Mouse (Mus musculus) ovary, adult 18-20 months (tissue): ENCODE data around the gene Rgs6.
A peak's percentile ranks its signal among the peaks of the same experiment; 100 is the strongest.

ENCODE experiments used
- DNase-seq: peaks from one replicate; pipeline ENCODE4 v3.0.0; 2022; ENCODE audit warnings: low spot score, mixed read lengths

Rgs6 gene

GRCm38 (mm10) chr12:82855333-82856107 lies 267.4 kb downstream of the Rgs6 start:
- no peak for DNase-seq

- DNase-seq, result no peak
Measured at GRCm38 (mm10) chr12:82865686-82866085, 277.6 kb downstream of the Rgs6 start.

DNA sequence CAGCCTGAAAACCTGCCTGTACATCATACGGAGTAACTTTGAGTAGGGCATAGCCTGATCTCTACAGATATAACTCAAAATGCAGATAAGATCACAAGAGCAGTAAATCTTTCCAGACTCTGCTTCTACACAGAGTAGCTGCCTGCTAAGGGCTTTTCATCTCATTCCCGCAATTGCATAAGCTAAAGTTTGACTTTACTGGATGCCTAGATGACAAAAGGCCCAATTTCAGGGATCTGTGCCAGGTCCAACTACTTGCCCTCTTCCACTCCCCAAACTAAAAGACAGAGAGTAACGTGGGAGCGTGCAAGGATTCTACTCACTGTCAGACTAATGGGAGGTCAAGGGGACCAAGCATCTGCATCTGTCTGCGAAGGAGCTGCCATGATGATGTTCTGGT lies 292.6 kb downstream of the Rgs6 start:
- no peak for DNase-seq

DNA sequence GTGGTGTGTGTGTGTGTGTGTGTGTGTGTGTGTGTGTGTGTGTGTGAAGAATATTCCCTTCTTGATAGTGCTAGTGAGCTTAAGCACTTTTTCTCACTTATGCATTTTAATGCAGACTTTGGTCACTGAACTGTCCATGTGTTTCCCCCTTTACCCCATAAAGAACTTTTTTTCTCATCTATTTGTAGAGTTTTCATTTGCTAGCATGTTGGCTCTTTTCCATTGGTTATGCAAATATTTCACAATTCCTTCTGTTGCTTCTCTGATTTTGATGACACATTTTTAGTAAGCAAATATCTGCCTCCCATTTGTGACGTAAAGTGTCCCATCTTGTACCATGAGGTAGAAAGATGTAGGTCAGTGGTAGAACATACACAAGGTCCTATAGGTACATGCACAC lies 295.0 kb downstream of the Rgs6 start:
- DNase-seq, result no peak

- no peak for DNase-seq
Measured at GRCm38 (mm10) chr12:82894971-82895838, 307.1 kb downstream of the Rgs6 start.

GRCm38 (mm10) chr12:82905773-82906172 lies 317.7 kb downstream of the Rgs6 start:
- DNase-seq, result no peak

DNA sequence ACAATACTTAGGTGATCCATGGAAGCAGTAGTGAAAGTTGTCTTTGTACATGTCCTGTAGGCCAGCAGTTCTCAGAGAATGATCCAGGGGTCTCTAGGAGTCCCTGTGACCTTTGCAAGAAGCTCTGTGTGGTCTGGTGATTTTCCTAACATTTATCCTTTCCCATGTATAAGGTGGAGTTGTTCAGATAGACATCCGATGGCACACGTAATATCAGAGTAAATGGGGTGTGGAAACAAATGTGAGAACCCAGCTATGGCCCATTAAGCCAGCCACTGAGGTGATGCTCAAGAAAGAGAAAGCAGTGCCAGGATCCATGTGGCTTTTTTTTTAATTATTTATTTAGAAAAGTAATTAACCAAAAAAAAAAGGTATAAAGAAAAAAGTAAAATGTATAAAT lies 322.8 kb downstream of the Rgs6 start:
- no peak for DNase-seq

GRCm38 (mm10) chr12:82914127-82914526 lies 326.0 kb downstream of the Rgs6 start:
- DNase-seq, result no peak

GRCm38 (mm10) chr12:82920146-82920545 lies 332.1 kb downstream of the Rgs6 start:
- no peak for DNase-seq

DNA sequence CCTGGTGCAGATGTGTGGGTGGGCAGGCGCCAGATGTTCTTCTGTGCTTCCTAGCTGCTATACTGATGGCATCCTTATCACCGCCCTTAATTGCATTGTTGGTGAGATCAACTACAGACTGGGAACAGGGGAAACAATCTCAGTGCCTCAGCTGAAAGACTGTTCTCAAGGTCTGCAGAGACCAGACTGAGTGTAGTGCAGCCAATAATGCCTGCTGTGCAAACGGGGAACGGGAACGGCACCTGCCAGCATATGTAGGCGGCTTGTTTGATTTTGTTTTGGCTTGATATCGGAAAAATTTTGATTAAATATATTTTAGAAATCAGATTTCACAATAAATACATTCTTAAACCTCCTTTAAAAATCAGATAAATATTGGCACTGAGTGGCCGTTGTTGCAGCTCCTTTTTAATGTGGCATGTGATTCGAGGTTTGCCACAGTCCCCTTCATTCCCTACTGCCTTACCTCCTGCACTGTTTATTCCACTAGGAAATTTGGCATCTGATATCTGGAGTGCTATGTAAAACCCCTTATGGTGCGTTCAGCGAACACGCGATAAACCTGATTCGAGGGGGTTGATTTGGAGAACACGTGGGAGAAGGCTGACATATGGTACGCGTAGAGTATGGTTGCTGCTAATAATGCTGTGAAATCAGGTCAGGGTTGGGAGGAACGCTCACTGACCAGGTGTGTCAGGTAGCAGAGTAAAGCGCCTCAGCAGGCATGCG lies 333.4 kb downstream of the Rgs6 start:
- no peak for DNase-seq

DNA sequence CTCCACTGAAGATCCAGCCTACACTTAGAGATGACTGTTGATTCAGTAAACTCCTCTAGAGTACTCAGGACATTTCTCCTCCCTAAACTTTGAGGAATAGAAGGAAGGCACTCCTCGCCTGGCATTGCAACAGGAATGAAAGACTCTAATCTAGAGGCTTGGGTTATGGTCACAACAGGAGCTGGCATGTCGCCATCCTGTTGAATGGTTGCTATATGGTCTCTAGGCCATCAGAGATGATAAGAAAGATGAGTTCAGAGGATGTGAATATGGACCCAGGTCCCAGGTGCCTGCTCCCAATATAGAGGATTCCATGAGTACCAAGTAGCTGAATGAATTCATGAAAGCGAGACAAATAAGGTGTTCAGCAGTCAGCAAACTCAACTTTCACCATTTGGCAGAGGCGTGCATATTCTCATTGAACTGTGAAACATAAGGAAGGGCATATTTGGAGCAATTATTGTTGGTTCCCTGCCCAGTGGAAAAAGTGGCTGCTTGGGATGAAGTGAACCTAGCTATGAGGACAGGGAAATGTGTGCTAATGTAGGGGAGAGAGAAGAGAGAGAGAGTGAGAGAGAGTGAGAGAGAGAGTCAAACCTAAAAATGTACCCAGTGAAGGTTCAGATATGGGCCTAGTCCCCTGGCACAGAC lies 334.9 kb downstream of the Rgs6 start:
- no peak for DNase-seq

DNA sequence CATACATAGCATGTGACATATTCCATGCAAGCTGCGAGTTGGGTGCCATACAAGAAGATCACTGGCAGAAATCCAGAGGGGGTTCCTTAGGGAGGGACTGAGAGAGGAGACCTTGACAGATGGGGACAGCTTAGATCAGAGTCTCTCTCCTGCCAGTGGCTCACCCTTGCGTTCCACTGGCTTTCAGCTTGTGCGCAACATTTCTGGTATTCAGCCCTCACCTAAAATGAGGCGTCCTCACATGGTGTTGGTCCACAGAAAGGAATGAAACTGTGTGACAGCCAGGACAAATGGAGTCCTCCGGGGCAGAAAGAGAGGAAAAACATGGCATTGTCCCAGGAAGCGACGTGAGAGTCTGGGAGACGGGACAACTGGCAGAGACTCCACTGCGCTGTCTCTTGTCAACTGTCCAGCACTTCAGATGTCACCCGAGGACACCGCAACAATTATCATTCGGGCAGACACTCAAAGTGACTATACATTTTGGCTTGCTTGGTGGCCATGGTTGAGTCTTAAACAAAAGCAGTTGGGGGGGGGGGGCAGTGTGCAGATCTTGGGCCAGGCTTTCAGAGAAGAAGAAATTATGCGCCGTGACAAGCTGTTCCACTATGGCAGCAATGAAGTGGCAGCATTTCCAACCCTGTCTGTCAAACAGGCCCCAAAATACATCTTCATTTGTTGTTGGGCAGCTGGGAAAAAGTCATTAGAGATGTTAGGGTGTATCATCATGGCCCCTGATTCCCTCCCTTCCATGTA lies 344.8 kb downstream of the Rgs6 start:
- DNase-seq, result no peak

GRCm38 (mm10) chr12:82935121-82935762 lies 347.1 kb downstream of the Rgs6 start:
- DNase-seq, result no peak

DNA sequence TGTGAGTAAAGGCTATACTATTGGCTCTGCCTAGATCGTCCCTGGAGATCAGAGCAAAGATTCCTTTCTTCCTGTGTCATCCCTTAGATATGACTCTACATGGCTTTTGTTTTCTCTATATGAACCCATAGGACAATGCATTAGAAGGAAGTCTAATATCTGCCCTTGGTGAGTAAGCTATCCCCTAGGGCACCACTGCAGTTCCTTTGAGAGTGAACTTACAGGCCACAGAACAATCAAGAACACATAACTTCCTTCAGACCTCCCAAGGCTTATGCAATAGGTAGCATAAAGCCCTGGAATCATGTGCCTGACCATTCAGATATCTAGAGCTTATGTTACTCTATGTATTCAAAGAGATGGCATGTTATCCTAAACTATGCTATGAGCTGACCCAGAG lies 347.7 kb downstream of the Rgs6 start:
- no peak for DNase-seq

- DNase-seq, result no peak
Measured at GRCm38 (mm10) chr12:82940461-82940860, 352.4 kb downstream of the Rgs6 start.

DNA sequence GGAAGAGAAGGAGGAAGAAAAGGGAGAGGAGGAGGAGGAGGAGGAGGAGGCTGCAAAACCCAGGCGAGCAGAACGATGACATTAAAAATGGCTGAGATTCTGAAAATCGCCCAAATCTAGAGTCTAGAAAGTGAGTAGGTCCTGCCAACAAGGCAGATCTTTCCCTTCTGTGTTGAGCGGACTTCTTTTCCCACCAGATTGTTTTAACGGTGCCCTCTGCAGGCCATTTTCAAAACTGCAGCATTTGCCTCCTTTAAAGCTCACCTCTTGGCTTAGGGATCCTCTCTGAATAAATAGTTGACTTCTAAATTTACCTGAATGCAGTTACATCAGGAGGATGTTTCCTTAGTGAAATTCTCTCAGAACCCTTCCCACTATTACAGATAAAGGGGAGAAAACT lies 358.4 kb downstream of the Rgs6 start:
- peak; percentile 36 for DNase-seq

- DNase-seq, result no peak
Measured at GRCm38 (mm10) chr12:82961111-82961510, 373.0 kb downstream of the Rgs6 start.

- no peak for DNase-seq
Measured at GRCm38 (mm10) chr12:82961852-82962251, 373.8 kb downstream of the Rgs6 start.

DNA sequence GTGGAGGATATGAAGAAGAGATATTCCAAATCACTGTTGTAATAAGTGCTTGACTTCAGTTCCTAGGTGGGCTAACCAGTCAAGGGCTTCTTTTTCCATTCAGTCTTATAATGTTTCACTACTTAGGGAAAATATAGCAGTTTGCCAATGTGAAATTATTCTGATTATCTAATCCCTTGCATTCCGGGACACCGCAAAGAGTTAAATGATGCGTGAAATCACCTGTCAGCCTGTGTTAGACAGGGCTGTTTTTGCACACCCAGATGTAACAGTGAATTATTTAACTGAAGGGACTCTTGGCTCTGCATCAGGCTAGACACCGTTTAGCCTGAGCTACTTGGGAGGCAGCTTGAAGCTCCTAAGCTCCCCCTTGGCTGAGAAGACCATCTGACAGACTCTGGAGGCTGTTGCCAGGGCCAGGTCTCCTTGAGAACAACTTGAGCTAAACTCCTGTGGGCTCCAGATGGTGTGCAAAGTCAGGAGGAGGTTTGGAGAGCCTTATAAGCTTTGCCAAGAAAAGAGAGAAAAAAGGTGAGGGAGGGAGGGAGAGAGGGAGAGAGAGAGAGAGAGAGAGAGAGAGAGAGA lies 382.5 kb downstream of the Rgs6 start:
- DNase-seq, result no peak

GRCm38 (mm10) chr12:82971176-82971575 lies 383.1 kb downstream of the Rgs6 start:
- DNase-seq, result no peak
